Mouse (Mus musculus) CD4-positive naive resting alpha-beta T cell, adult 57 days (primary cell): Measurements from ENCODE around the gene Kdm6b. TPM values are rescaled to one million over a fixed set of nuclear protein-coding genes. Genes with fewer than 3 reads are reported as not detected.

ENCODE experiments used
- total RNA-seq: library from RNA; stranded (reverse); gene quantifications from one replicate; pipeline ENCODE4 v1.2.4, GENCODE M21; 2023

Kdm6b gene
- total RNA-seq, result 209 TPM

GRCm38 (mm10) chr11:69413221-69414181 lies at the start of gene Kdm6b:
Gene Kdm6b (minus strand): TSS chr11:69413675.

GRCm38 (mm10) chr11:69398059-69398458 lies 15.4 kb downstream of the Kdm6b start, which contains the start of gene Tmem88:
Gene Tmem88 (minus strand): TSS chr11:69398234.

GRCm38 (mm10) chr11:69395235-69395633 lies 18.2 kb downstream of the Kdm6b start, which contains the start of the genes Naa38 and Cyb5d1:
Gene Naa38 (plus strand): TSS chr11:69395487.
Gene Cyb5d1 (minus strand): TSS chr11:69395631.

GRCm38 (mm10) chr11:69369215-69369989 lies 44.1 kb downstream of the Kdm6b start, which contains the start of gene Chd3:
Gene Chd3 (minus strand): TSS chr11:69369406.

Other genes with a start within 250 kb of the Kdm6b start
- 0.89 TPM for gene Alox8, start 215.8 kb downstream of the Kdm6b start, total RNA-seq
- not detected for gene Gucy2e, start 176.6 kb downstream of the Kdm6b start, total RNA-seq
- 11.5 TPM for gene Cntrob, start 89.9 kb downstream of the Kdm6b start, total RNA-seq
- gene Trappc1, start 89.7 kb downstream of the Kdm6b start, total RNA-seq, result 20.6 TPM
- 2.5 TPM for gene Kcnab3, start 87.4 kb downstream of the Kdm6b start, total RNA-seq
- 2.2 TPM for gene Rnf227, start 73.2 kb downstream of the Kdm6b start, total RNA-seq
- gene Chd3, start 44.3 kb downstream of the Kdm6b start, total RNA-seq, result 771 TPM
- 42.7 TPM for gene Naa38, start 18.2 kb downstream of the Kdm6b start, total RNA-seq
- 39.3 TPM for gene Cyb5d1, start 18.0 kb downstream of the Kdm6b start, total RNA-seq
- gene Tmem88, start 15.4 kb downstream of the Kdm6b start, total RNA-seq, result 5.5 TPM
- gene Dnah2, start 135.4 kb upstream of the Kdm6b start, total RNA-seq, result 0.15 TPM
- 0.53 TPM for gene Efnb3, start 146.5 kb upstream of the Kdm6b start, total RNA-seq
- gene Wrap53, start 166.6 kb upstream of the Kdm6b start, total RNA-seq, result 13.0 TPM
- gene Trp53, start 166.7 kb upstream of the Kdm6b start, total RNA-seq, result 144 TPM
- gene Atp1b2, start 192.3 kb upstream of the Kdm6b start, total RNA-seq, result 0.27 TPM
- not detected for gene Shbg, start 204.2 kb upstream of the Kdm6b start, total RNA-seq
- not detected for gene Sat2, start 208.3 kb upstream of the Kdm6b start, total RNA-seq
- 80.1 TPM for gene Fxr2, start 219.3 kb upstream of the Kdm6b start, total RNA-seq
- gene Sox15, start 241.6 kb upstream of the Kdm6b start, total RNA-seq, result not detected
- gene Mpdu1, start 249.0 kb upstream of the Kdm6b start, total RNA-seq, result 85.2 TPM